Mouse (Mus musculus): ENCODE measurements around the gene Cnn2.

GRCm38 (mm10) chr10:80030191-80030590, 41.8 kb downstream of the Cnn2 start:
- TF ChIP-seq CTCF (IDR thresholded peaks at IDR 0.05; ENCODE audit: control insufficient read depth, insufficient read depth, insufficient replicate concordance, low read depth, low read length), result no peak
- TF ChIP-seq POLR2A (IDR thresholded peaks at IDR 0.05; ENCODE audit: control insufficient read depth, low read depth, low read length), result no peak

Measured in testis, adult 2 months (tissue).